Mouse (Mus musculus) layer of hippocampus, adult 8-10 months (tissue): ENCODE results near the gene 2310011J03Rik. TPM values are rescaled to one million over a fixed set of nuclear protein-coding genes. Genes with fewer than 3 reads are reported as not detected.

Experiments
- microRNA-seq, 2 experiments: library from miRNA; unstranded; fragments of <30 nt; microRNA quantifications; one replicate each; pipeline ENCODE4 v1.2.0; 2022
- total RNA-seq, 4 experiments: library from RNA; stranded (reverse); gene quantifications; 2 replicates each; pipeline ENCODE4 v1.2.4; 2022

The 2310011J03Rik gene
- total RNA-seq, 4 experiments from 2014 or later, result 20.4 to 27.1 (median 23.3) TPM

Small RNAs within 50 kb of the gene (microRNA-seq; reads per million reads assigned to microRNA genes)
- gene Mir6911, result 1.8 to 3.2 reads per million in 2 experiments

Other genes with a start within 250 kb of the 2310011J03Rik start
- 10 to 100 TPM; 19.9 to 52.8 (median 29.8) TPM for gene Sbno2, start 215.0 kb downstream of the 2310011J03Rik start, total RNA-seq
- gene Stk11, start 204.7 kb downstream of the 2310011J03Rik start, total RNA-seq, result 100 to 1,000 TPM in 1 of 4 experiments, 10 to 100 TPM in 3; 94.2 to 111 (median 96.5) TPM
- 100 to 1,000 TPM; 315 to 328 (median 323) TPM for gene Atp5d, start 181.9 kb downstream of the 2310011J03Rik start, total RNA-seq
- gene Cbarp, start 179.7 kb downstream of the 2310011J03Rik start, total RNA-seq, result 100 to 1,000 TPM; 295 to 345 (median 308) TPM
- 10 to 100 TPM; 47.2 to 63.6 (median 58.0) TPM for gene Midn, start 172.3 kb downstream of the 2310011J03Rik start, total RNA-seq
- 100 to 1,000 TPM in 2 of 4 experiments, 10 to 100 TPM in 2; 75.7 to 148 (median 96.4) TPM for gene Cirbp, start 154.6 kb downstream of the 2310011J03Rik start, total RNA-seq
- gene 1600002K03Rik, start 147.6 kb downstream of the 2310011J03Rik start, total RNA-seq, result 1 to 10 TPM; 1.8 to 9.0 (median 6.2) TPM
- 1 to 10 TPM; 7.4 to 8.3 (median 7.9) TPM for gene Efna2, start 141.1 kb downstream of the 2310011J03Rik start, total RNA-seq
- 10 to 100 TPM; 44.5 to 51.5 (median 45.6) TPM for gene Mum1, start 94.1 kb downstream of the 2310011J03Rik start, total RNA-seq
- gene Ndufs7, start 71.4 kb downstream of the 2310011J03Rik start, total RNA-seq, result 100 to 1,000 TPM; 190 to 206 (median 201) TPM
- 10 to 100 TPM; 22.4 to 34.7 (median 27.9) TPM for gene Gamt, start 59.5 kb downstream of the 2310011J03Rik start, total RNA-seq
- gene Dazap1, start 59.1 kb downstream of the 2310011J03Rik start, total RNA-seq, result 10 to 100 TPM; 84.8 to 98.3 (median 91.6) TPM
- gene Rps15, start 28.1 kb downstream of the 2310011J03Rik start, total RNA-seq, result 1,000 to 10,000 TPM in 1 of 4 experiments, 100 to 1,000 TPM in 3; 755 to 1,005 (median 888) TPM
- 100 to 1,000 TPM in 3 of 4 experiments, 10 to 100 TPM in 1; 90.4 to 113 (median 110) TPM for gene Apc2, start 24.6 kb downstream of the 2310011J03Rik start, total RNA-seq
- gene Pcsk4, start 9.0 kb upstream of the 2310011J03Rik start, total RNA-seq, result 1 to 10 TPM; 3.3 to 6.4 (median 4.1) TPM
- 10 to 100 TPM in 2 of 4 experiments, 1 to 10 TPM in 2; 9.2 to 12.3 (median 10.2) TPM for gene Reep6, start 9.4 kb upstream of the 2310011J03Rik start, total RNA-seq
- 1 to 10 TPM; 5.8 to 7.4 (median 6.7) TPM for gene Adamtsl5, start 27.9 kb upstream of the 2310011J03Rik start, total RNA-seq
- gene Plk5, start 35.9 kb upstream of the 2310011J03Rik start, total RNA-seq, result 10 to 100 TPM; 18.0 to 36.4 (median 30.4) TPM
- gene Mex3d, start 67.1 kb upstream of the 2310011J03Rik start, total RNA-seq, result 10 to 100 TPM; 17.0 to 19.6 (median 18.3) TPM
- 100 to 1,000 TPM; 149 to 154 (median 150) TPM for gene Mbd3, start 79.0 kb upstream of the 2310011J03Rik start, total RNA-seq
- gene Uqcr11, start 86.3 kb upstream of the 2310011J03Rik start, total RNA-seq, result 100 to 1,000 TPM; 320 to 446 (median 390) TPM
- 10 to 100 TPM; 29.5 to 33.9 (median 32.2) TPM for gene Tcf3, start 113.1 kb upstream of the 2310011J03Rik start, total RNA-seq
- gene Onecut3, start 174.3 kb upstream of the 2310011J03Rik start, total RNA-seq, result under 1 TPM in 1 of 4 experiments, not detected in 3; 0.06 TPM
- 1 to 10 TPM in 1 of 4 experiments, under 1 TPM in 3; 0.11 to 1.2 (median 0.17) TPM for gene Atp8b3, start 218.6 kb upstream of the 2310011J03Rik start, total RNA-seq
- 10 to 100 TPM; 45.3 to 53.2 (median 49.5) TPM for gene Rexo1, start 241.0 kb upstream of the 2310011J03Rik start, total RNA-seq